Mouse (Mus musculus): ENCODE results near the gene Tlx1. TPM values are rescaled to one million over a fixed set of nuclear protein-coding genes. Genes with fewer than 3 reads are reported as not detected.

Gene Tlx1
- polyA plus RNA-seq, 1 experiment from 2014 or later, result 0.11 TPM

DNA sequence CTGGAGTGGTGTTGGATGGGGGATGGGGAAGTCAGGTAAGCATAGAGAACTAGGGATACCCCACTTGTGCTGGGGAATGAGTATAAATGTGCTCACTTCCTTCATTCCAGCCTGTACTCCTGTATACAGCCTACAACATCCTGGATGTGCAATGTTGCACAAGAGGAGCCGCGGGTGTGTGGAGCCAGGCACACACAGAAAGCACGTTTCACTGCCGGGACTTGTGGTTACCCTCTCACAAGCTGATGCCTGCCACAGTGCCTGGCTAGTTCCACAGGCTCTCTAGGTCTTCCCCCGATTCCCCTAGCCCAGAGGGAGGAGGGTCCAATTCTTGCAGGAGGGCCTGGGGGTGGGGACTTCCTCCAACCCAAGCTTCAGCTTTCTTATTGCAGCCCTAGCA is 10.0 kb downstream of the Tlx1 start:
- H3K4me3 ChIP-seq, result no peak overlapping the region
- under 1% methylated on average over 5 of the region's 5 CpGs for WGBS

DNA sequence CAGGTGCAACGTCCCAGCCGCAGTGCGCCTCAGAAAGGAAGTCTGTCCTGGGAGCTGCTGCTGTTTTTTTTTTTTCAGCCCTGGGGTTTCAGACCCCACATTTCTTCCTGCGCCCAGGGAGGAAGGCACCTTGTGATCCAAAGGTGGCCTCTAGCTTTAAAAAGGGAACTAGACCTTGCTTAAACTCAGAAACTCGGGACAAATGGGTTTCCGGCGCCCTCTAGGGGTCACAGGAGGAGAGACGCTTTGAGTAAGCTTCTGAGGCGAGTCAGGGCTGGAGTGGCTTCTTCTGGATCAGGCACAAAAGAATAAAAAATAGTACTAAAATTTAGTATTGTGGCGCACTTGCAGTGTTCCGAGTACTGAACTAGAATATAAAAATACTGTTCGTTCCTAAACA is 10.6 kb downstream of the Tlx1 start:
- Histone ChIP-seq H3K4me1 (0 out of 2 replicates have a peak, but pooled peaks cover 6% of the 10 kb centered on the region), H3K27me3 (ENCODE audit: low read depth, poor library complexity, severe bottlenecking) (peaks cover 100% of the 10 kb centered on the region), H3K4me3 (no peak overlapping the region), H3K36me3 (no peaks in the 10 kb centered on the region), H3K27ac (replicated peaks) (no peak overlapping the region), H3K9me3 (replicated peaks) (no peaks in the 10 kb centered on the region)
- WGBS, result 2% methylated on average over 12 of the region's 12 CpGs
- DNase-seq (ENCODE audit: low spot score), result peak; percentile 74

More for the DNA sequence above, 10.0 kb downstream of the Tlx1 start:
- Histone ChIP-seq H3K27ac (replicated peaks) (no peak overlapping the region), H3K4me1 (peaks cover 11% of the 10 kb centered on the region), H3K36me3 (no peaks in the 10 kb centered on the region), H3K27me3 (ENCODE audit: low read depth, poor library complexity, severe bottlenecking) (peaks cover 100% of the 10 kb centered on the region), H3K9me3 (replicated peaks) (no peaks in the 10 kb centered on the region)
- peak; percentile 28 for DNase-seq (ENCODE audit: low spot score)

DNA sequence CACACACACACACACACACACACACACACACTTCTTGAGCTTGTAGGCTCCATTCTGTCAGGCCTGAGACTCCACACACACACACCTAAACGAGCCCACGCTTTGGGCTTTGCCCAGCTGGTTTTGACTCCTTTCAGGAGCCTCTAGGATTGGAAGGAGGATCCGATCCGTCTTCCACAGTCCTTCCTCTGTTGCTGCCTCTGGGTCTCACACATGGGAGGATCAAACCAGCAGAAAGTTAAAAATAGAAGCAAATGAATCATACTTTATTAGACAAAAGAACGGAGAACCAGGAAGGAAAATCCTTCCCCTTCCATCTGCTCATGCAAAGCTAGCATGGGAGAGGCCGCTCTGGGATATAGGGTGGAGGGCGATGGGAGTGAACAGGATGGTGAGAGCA is 11.7 kb downstream of the Tlx1 start:
- peaks cover 100% of the 10 kb centered on the region for H3K27me3 ChIP-seq (ENCODE audit: low read depth, poor library complexity, severe bottlenecking)
- DNase-seq (ENCODE audit: low spot score), result no peak
- H3K36me3 ChIP-seq, result no peaks in the 10 kb centered on the region
- 0 out of 2 replicates have a peak, but pooled peaks cover 6% of the 10 kb centered on the region for H3K4me1 ChIP-seq
- no peak overlapping the region for H3K27ac ChIP-seq (replicated peaks)
- no peak overlapping the region for H3K4me3 ChIP-seq
- no peaks in the 10 kb centered on the region for H3K9me3 ChIP-seq (replicated peaks)
- 49% methylated on average over 7 of the region's 7 CpGs for whole genome bisulfite sequencing

DNA sequence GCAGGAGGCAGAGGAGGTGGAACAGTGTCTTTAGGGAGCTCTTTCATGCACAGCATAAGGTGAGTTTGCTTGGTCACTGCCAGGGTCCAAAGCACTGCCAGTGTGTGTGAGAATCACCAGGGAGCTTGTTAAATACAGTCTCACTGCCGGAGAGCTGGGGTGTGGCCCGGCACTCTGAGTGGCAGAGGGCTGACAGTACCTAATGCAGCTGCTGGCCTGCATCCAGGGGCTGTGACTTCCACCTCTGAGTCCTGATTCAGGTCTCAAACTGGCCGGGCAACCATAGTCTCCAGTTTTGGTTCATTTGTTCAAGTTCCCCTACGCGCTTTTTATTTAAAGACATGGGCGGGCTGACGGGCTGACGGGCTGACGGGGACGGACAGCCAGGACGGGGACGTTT is 12.4 kb downstream of the Tlx1 start:
- H3K27ac ChIP-seq (replicated peaks), result no peak overlapping the region

DNA sequence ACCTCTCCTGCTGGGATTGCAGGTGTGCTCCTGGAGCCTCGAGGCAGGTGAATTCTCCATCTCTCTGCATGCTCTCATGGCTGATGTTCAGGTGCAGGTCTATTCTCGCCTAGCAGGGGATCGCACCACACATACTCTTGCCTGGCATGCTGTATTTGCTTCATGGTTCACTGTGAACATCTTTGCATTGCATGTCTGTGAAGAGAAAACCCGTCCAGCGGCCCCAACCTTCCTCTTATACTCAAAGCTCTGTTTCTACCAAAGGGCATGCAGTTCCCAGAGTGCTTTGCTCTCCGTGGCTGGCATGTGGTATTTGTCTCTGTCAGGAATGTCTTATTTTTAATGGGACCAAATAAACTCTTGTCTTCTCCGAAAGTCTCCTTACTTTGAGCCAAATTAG is 20.0 kb downstream of the Tlx1 start:
- Histone ChIP-seq H3K4me1 (no peaks in the 10 kb centered on the region), H3K27ac (replicated peaks) (no peak overlapping the region), H3K9me3 (replicated peaks) (no peaks in the 10 kb centered on the region), H3K27me3 (ENCODE audit: low read depth, poor library complexity, severe bottlenecking) (peaks cover 88% of the 10 kb centered on the region), H3K36me3 (no peaks in the 10 kb centered on the region), H3K4me3 (no peak overlapping the region)
- no peak for DNase-seq (ENCODE audit: low spot score)
- WGBS, result 80% methylated on average over 7 of the region's 7 CpGs

More for the DNA sequence above, 12.4 kb downstream of the Tlx1 start:
- no peaks in the 10 kb centered on the region for H3K9me3 ChIP-seq (replicated peaks)
- peak; percentile 20 for DNase-seq (ENCODE audit: low spot score)
- no peaks in the 10 kb centered on the region for H3K36me3 ChIP-seq
- 0 out of 2 replicates have a peak, but pooled peaks cover 6% of the 10 kb centered on the region for H3K4me1 ChIP-seq
- WGBS, result 4% methylated on average over 12 of the region's 12 CpGs
- H3K27me3 ChIP-seq (ENCODE audit: low read depth, poor library complexity, severe bottlenecking), result peaks cover 100% of the 10 kb centered on the region
- H3K4me3 ChIP-seq, result no peak overlapping the region

DNA sequence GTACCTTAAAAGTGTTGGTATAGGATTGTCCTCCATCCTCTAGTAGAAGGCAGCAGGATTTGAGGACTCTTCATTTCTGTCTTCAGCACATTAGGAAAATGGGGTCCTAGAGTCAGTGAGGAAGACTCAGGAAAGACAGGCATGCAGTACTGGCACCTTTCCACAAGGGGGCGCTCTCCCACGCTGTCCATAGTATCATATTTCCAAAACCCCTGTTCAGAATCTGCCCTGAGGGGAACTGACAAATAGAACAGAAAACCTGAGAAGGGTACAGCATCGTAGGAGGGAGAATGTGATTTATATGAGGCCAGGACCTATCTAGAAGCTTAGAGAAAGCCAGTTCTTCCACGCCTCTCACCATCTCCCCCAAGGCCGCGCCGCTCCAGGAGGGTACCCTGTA is 24.3 kb downstream of the Tlx1 start:
- peak; percentile 34 for DNase-seq (ENCODE audit: low spot score)
- Histone ChIP-seq H3K36me3 (no peaks in the 10 kb centered on the region), H3K27me3 (ENCODE audit: low read depth, poor library complexity, severe bottlenecking) (peaks cover 71% of the 10 kb centered on the region), H3K4me1 (peaks cover 10% of the 10 kb centered on the region; the same call in 1 of the 2 replicates), H3K9me3 (replicated peaks) (no peaks in the 10 kb centered on the region), H3K4me3 (no peak overlapping the region), H3K27ac (replicated peaks) (no peak overlapping the region)
- WGBS, result 65% methylated on average over 7 of the region's 7 CpGs

DNA sequence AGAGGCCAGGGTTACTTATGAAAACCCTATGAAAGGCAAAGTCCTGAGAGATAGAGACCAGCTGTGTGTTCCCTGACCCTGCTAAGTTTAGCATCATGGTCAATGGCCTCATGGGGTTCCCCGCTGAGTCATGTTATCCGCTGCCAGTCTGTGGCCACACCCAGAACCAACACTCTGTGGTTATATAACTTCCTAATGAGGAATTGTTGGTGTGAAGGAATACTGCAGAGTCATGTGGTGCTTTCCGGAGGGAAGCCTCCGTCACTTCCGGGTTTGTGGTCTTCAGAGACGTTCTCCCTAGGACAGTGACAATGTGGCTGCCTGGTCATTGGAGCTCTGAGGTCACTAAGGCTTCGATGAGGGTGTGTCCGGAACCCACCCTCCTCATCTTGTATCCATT is 25.8 kb downstream of the Tlx1 start:
- WGBS, result 76% methylated on average over 8 of the region's 8 CpGs
- H3K4me1 ChIP-seq, result peaks cover 10% of the 10 kb centered on the region; the same call in 1 of the 2 replicates
- H3K4me3 ChIP-seq, result no peak overlapping the region
- H3K9me3 ChIP-seq (replicated peaks), result no peaks in the 10 kb centered on the region
- H3K27me3 ChIP-seq (ENCODE audit: low read depth, poor library complexity, severe bottlenecking), result peaks cover 59% of the 10 kb centered on the region
- no peaks in the 10 kb centered on the region for H3K36me3 ChIP-seq
- H3K27ac ChIP-seq (replicated peaks), result no peak overlapping the region
- DNase-seq (ENCODE audit: low spot score), result no peak

DNA sequence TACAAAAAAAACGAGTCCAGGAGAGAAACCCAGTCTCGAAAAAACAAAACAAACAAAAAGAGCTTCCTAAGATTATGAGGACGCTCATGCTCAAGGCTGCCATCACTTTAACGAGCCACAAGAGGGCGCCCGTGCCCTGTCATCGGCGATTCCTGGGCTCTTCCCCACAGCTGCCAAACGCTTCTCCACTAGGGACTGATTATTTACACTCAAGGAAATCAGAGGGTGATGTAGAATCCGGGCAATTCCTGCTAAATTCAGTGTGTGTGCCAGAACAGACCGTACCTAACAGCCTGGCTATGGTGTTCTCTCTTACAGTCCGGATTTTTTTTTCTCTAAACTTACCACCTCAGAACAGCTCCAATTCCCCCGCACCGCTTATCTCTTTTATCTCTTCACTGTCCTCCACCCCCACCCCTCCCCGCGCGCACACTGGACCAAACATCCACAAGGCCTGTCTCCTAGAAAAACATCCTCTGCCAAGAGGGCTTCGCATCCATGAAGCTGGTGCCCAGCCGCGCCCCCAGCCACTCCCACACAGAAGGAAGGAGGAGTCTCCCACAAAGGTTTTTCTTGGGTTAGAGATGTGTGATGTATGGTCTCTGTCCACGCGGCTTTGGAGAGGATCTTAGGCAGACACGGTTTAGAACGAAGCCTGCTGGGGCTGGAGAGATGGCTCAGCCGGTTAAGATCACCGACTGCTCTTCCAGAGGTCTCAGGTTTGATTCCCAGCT is 26.7 kb downstream of the Tlx1 start:
- H3K36me3 ChIP-seq, result no peaks in the 10 kb centered on the region
- no peak overlapping the region for H3K27ac ChIP-seq (replicated peaks)
- peaks cover 10% of the 10 kb centered on the region; the same call in 1 of the 2 replicates for H3K4me1 ChIP-seq
- peak; percentile 68 for DNase-seq (ENCODE audit: low spot score)
- peaks cover 51% of the 10 kb centered on the region for H3K27me3 ChIP-seq (ENCODE audit: low read depth, poor library complexity, severe bottlenecking)
- 22% methylated on average over 26 of the region's 26 CpGs for WGBS
- no peaks in the 10 kb centered on the region for H3K9me3 ChIP-seq (replicated peaks)
- 0 out of 2 replicates have a peak overlapping the region, but pooled peaks have one; percentile 7 for H3K4me3 ChIP-seq

DNA sequence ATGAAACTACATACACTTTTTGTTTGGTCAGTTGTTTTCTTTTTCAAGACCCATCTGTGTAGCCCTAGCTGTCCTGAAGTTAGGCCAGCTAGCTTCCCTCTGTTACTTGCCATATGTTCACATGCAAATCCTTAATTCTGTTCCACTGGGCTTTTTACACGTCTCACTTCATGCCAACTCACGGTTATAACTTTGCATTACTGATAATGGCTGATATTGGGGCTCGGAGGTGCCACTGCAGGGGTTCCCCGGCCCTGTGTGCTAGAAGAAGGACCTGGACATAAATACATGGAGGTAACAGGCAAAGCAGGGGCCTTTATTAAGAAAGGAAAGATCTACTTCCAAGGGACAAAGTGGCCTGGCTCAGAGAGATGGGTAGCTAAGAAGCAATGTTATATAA is 29.0 kb downstream of the Tlx1 start:
- WGBS, result 84% methylated on average over 4 of the region's 4 CpGs
- Histone ChIP-seq H3K27ac (replicated peaks) (no peak overlapping the region), H3K4me1 (peaks cover 10% of the 10 kb centered on the region; the same call in 1 of the 2 replicates), H3K36me3 (no peaks in the 10 kb centered on the region), H3K9me3 (replicated peaks) (no peaks in the 10 kb centered on the region), H3K27me3 (ENCODE audit: low read depth, poor library complexity, severe bottlenecking) (peaks cover 32% of the 10 kb centered on the region), H3K4me3 (no peak overlapping the region)
- no peak for DNase-seq (ENCODE audit: low spot score)

DNA sequence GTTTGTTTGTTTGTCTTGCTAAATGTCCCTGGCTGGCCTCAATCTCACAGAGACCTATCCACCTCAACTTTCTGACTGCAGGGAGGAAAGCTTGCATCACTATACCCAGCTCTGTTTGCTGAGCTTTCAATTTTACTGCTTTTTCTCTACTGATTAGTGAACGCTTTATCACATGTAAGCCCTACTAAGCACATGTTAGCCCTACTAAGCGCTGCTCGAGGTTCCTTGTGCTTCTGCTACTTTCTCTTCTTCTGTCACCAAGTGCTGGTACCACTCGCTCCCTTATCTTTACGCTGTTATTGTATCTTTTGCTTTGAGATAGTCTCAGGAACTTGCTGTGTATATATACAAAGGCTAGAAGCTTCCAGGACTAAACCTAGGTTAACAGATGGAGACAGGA is 30.0 kb downstream of the Tlx1 start:
- Histone ChIP-seq H3K36me3 (no peaks in the 10 kb centered on the region), H3K27ac (replicated peaks) (no peak overlapping the region), H3K4me1 (peaks cover 10% of the 10 kb centered on the region; the same call in 1 of the 2 replicates), H3K9me3 (replicated peaks) (no peaks in the 10 kb centered on the region), H3K27me3 (ENCODE audit: low read depth, poor library complexity, severe bottlenecking) (peaks cover 27% of the 10 kb centered on the region), H3K4me3 (no peak overlapping the region)
- DNase-seq (ENCODE audit: low spot score), result no peak
- 90% methylated on average over 5 of the region's 5 CpGs for WGBS

DNA sequence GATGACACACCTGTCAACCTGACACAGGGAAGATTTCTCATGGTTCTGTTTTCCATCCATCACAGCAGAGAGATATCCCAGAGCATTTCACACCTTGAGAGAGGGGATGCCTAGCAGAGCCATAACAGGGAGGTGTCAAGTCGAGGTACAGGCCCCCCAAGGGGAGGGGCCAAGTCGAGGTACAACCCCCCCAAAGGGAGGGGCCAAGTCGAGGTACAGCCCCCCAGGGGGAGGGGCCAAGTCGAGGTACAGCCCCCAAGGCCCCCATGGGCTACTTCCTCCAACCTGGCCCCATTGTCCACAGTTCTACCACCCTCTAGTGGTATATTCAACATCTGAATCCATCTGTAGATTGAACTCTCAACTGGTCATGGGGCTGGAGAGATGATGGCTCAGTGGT is 44.2 kb downstream of the Tlx1 start:
- Histone ChIP-seq H3K4me3 (no peak overlapping the region), H3K4me1 (no peaks in the 10 kb centered on the region), H3K9me3 (replicated peaks) (peaks cover 22% of the 10 kb centered on the region), H3K27ac (replicated peaks) (no peak overlapping the region), H3K36me3 (no peaks in the 10 kb centered on the region), H3K27me3 (ENCODE audit: low read depth, poor library complexity, severe bottlenecking) (no peaks in the 10 kb centered on the region)
- 39% methylated on average over 4 of the region's 4 CpGs for WGBS
- no peak for DNase-seq (ENCODE audit: low spot score)

DNA sequence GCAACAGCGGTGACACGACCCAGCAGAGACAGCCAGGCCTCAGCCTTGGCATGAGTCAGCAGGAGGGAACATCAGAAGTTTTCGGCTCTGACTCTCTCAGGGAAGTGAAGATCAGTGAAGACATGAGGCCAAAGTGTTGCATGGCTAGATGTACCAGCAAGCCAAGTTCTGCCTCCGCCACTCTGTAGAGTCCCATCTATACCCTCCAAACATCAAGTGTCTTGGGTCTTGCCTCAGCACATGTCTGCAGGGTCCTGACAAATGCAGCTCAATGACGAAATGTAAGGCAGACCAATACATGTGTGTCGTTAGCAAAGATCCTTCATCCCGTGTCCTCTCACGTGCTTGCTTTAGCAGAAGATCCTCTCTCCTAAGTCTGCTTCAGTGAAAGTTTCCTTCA is 46.5 kb downstream of the Tlx1 start:
- no peak overlapping the region for H3K4me3 ChIP-seq
- H3K36me3 ChIP-seq, result no peaks in the 10 kb centered on the region
- peaks cover 20% of the 10 kb centered on the region for H3K9me3 ChIP-seq (replicated peaks)
- WGBS, result 90% methylated on average over 8 of the region's 8 CpGs
- no peak overlapping the region for H3K27ac ChIP-seq (replicated peaks)
- H3K27me3 ChIP-seq (ENCODE audit: low read depth, poor library complexity, severe bottlenecking), result no peaks in the 10 kb centered on the region
- DNase-seq (ENCODE audit: low spot score), result no peak
- no peaks in the 10 kb centered on the region for H3K4me1 ChIP-seq

DNA sequence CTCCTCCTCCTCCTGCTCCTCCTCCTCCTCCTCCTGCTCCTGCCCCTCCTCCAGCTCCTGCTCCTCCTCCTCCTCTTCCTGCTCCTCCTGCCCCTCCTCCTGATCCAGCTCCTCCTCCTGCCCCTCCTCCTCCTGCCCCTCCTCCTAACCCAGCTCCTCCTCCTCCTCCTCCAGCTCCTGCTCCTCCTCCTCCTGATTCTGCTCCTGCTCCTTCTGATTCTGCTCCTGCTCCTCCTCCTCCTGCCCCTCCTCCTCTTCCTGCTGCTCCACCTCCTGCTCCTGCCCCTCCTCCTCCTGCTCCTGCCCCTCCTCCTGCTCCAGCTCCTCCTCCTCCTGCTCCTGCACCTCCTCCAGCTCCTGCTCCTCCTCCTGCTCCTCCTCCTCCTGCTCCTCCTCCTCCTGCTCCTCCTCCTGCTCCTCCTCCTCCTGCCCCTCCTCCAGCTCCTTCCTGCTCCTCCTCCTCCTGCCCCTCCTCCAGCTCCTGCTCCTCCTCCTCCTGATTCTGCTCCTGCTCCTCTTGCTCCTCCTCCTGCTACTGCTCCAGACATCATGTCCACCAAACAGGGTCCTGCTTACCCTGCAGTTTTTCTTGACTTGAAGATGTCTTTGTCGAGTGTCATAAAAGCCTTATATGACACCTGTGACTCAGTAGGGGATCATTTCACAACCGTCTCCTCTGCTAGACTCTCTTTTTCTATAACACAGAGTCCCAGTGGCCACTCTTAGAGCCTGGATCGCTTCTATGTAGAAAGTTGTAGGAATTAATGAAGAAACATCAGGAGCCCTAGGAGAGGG is 55.0 kb downstream of the Tlx1 start:
- WGBS, result 90% methylated on average over 3 of the region's 3 CpGs
- Histone ChIP-seq H3K9me3 (replicated peaks) (peaks cover 11% of the 10 kb centered on the region), H3K4me3 (no peak overlapping the region), H3K4me1 (peaks cover 8% of the 10 kb centered on the region; the same call in 1 of the 2 replicates), H3K27ac (replicated peaks) (no peak overlapping the region), H3K27me3 (ENCODE audit: low read depth, poor library complexity, severe bottlenecking) (peaks cover 38% of the 10 kb centered on the region), H3K36me3 (no peaks in the 10 kb centered on the region)
- DNase-seq (ENCODE audit: low spot score), result no peak
